ENCODE assay signal across 18 mouse cellular contexts in genomic region chr9:104841278-104841677, GRCm38 (mm10).
DNase-seq lines count a peak whose midpoint lies in the region; ATAC-seq lines count a peak whose summit lies in the region.
"Had no signal": no experiment of that assay in that cellular context is flagged by ENCODE, and none has a peak within 500 bp of the region (broad histone marks: within the 10 kb centered on the region; RNA-seq: fewer than 3 reads in every experiment).

No protein-coding gene starts in this region.

- H3K27ac ChIP-seq in neural tube, embryonic 15.5 days (replicated peaks) = no peak overlapping the region
- H3K27ac ChIP-seq in midbrain, embryonic 14.5 days (replicated peaks; ENCODE audit: low read depth, low read length) = no peak overlapping the region
- H3K27ac ChIP-seq: embryonic facial prominence, embryonic 15.5 days; neural tube, embryonic 12.5 days had no signal

- H3K4me2 ChIP-seq in neural tube, embryonic 15.5 days = no peak overlapping the region
- no peak overlapping the region for H3K4me2 ChIP-seq in midbrain, embryonic 14.5 days (ENCODE audit: low read length)
- H3K4me2 ChIP-seq: embryonic facial prominence, embryonic 15.5 days; neural tube, embryonic 12.5 days had no signal

- 73% methylated on average over 1 of the region's 1 CpGs for WGBS in neural tube, embryonic 15.5 days
- 82% methylated on average over 1 of the region's 1 CpGs for WGBS in midbrain, embryonic 14.5 days

- H3K9me3 ChIP-seq in neural tube, embryonic 15.5 days (replicated peaks) = no peaks in the 10 kb centered on the region
- H3K9me3 ChIP-seq in midbrain, embryonic 14.5 days (ENCODE audit: control insufficient read depth, low read length) = peaks cover 6% of the 10 kb centered on the region; the same call in 1 of the 2 replicates
- H3K9me3 ChIP-seq: embryonic facial prominence, embryonic 15.5 days; neural tube, embryonic 12.5 days had no signal

- no peaks in the 10 kb centered on the region for H3K36me3 ChIP-seq in neural tube, embryonic 15.5 days
- no peaks in the 10 kb centered on the region for H3K36me3 ChIP-seq in midbrain, embryonic 14.5 days (ENCODE audit: control insufficient read depth, insufficient read depth, low read length)
- H3K36me3 ChIP-seq: embryonic facial prominence, embryonic 15.5 days; neural tube, embryonic 12.5 days had no signal

- no peak overlapping the region for H3K4me3 ChIP-seq in neural tube, embryonic 15.5 days (replicated peaks)
- H3K4me3 ChIP-seq in midbrain, embryonic 14.5 days (replicated peaks; ENCODE audit: low read depth, low read length) = no peak overlapping the region
- H3K4me3 ChIP-seq: embryonic facial prominence, embryonic 15.5 days; neural tube, embryonic 12.5 days had no signal

- H3K27me3 ChIP-seq in neural tube, embryonic 15.5 days (replicated peaks) = no peaks in the 10 kb centered on the region
- H3K27me3 ChIP-seq in midbrain, embryonic 14.5 days (ENCODE audit: control insufficient read depth, insufficient read depth, low read length) = no peaks in the 10 kb centered on the region
- H3K27me3 ChIP-seq: embryonic facial prominence, embryonic 15.5 days; neural tube, embryonic 12.5 days had no signal

- no peak for DNase-seq in frontal cortex, postnatal 25 days (ENCODE audit: low spot score in 2 of 2)
- DNase-seq in right cerebral cortex, adult 2 months (ENCODE audit: low spot score in 2 of 2) = peak; percentile 28 to 41
- DNase-seq in right cerebral cortex, postnatal 4 days = no peak
- DNase-seq in layer of hippocampus, adult 9-11 months = peak; percentile 29
- DNase-seq in gastrocnemius, postnatal 4 days (ENCODE audit: low spot score in 2 of 2) = no peak
- no peak for DNase-seq in midbrain, embryonic 14.5 days
- DNase-seq: adrenal gland, postnatal 25 days; heart, adult 11 months; heart, postnatal 4 days; kidney, adult 2 months; kidney, postnatal 25 days; liver; lung, adult 18-20 months; thymus, adult 18-20 months had no signal

- peak; percentile 88 for ATAC-seq in frontal cortex, adult (ENCODE audit: low TSS enrichment)
- ATAC-seq in neural tube, embryonic 15.5 days (ENCODE audit: low FRiP score) = no peak
- no peak for ATAC-seq in midbrain, embryonic 14.5 days (ENCODE audit: low FRiP score, low TSS enrichment)

- no peak overlapping the region for H3K9ac ChIP-seq in neural tube, embryonic 15.5 days (replicated peaks)
- no peak overlapping the region for H3K9ac ChIP-seq in midbrain, embryonic 14.5 days (replicated peaks; ENCODE audit: low read length)
- H3K9ac ChIP-seq: embryonic facial prominence, embryonic 15.5 days; neural tube, embryonic 12.5 days had no signal

- H3K4me1 ChIP-seq in neural tube, embryonic 15.5 days = no peaks in the 10 kb centered on the region
- 0 out of 2 replicates have a peak, but pooled peaks cover 2% of the 10 kb centered on the region for H3K4me1 ChIP-seq in midbrain, embryonic 14.5 days (ENCODE audit: control insufficient read depth, insufficient read depth, low read length)
- H3K4me1 ChIP-seq: embryonic facial prominence, embryonic 15.5 days; neural tube, embryonic 12.5 days had no signal

Comparison
In these comparisons a context has a peak if more than half of its experiments do, and no peak if none do; other contexts are left out.
1. DNase-seq: peak in right cerebral cortex, adult 2 months (2 of 2) and layer of hippocampus, adult 9-11 months (single experiment); none in frontal cortex, postnatal 25 days (0 of 2), right cerebral cortex, postnatal 4 days (single experiment), gastrocnemius, postnatal 4 days (0 of 2) and midbrain, embryonic 14.5 days (single experiment).